Mouse (Mus musculus) kidney, adult 9 months (tissue): ENCODE measurements around the gene Podxl.
"Not testable (repeated sequence)": the region's sequence is repeated elsewhere in the genome, so short reads cannot be mapped to it uniquely, and the experiment has no call there.

Experiments used
- DNase-seq: peaks from one replicate; pipeline ENCODE4 v3.0.0; 2022

The Podxl gene

GRCm38 (mm10) chr6:31564901-31565391 lies 1.2 kb upstream of the Podxl start:
- peak; percentile 20 for DNase-seq

- no peak for DNase-seq
These were observed 376 bp upstream of the Podxl start for GRCm38 (mm10) chr6:31564182-31564531.

- DNase-seq: no peak
These were observed 1.3 kb downstream of the Podxl start for GRCm38 (mm10) chr6:31562371-31563080.

GRCm38 (mm10) chr6:31561948-31562347 lies 1.8 kb downstream of the Podxl start:
- not testable (repeated sequence) for DNase-seq

GRCm38 (mm10) chr6:31560138-31560959 lies 3.4 kb downstream of the Podxl start:
- DNase-seq: no peak

GRCm38 (mm10) chr6:31556460-31557100 lies 7.2 kb downstream of the Podxl start:
- DNase-seq: no peak

- DNase-seq: peak; percentile 50
These were observed 12.8 kb downstream of the Podxl start for GRCm38 (mm10) chr6:31550876-31551532.

GRCm38 (mm10) chr6:31549361-31550051 lies 14.3 kb downstream of the Podxl start:
- peak; percentile 50 for DNase-seq

- DNase-seq: peak; percentile 66
These were observed 19.5 kb downstream of the Podxl start for GRCm38 (mm10) chr6:31544318-31544717.

GRCm38 (mm10) chr6:31540018-31540417 lies 23.8 kb downstream of the Podxl start:
- DNase-seq: no peak

GRCm38 (mm10) chr6:31538112-31538511 lies 25.7 kb downstream of the Podxl start:
- DNase-seq: no peak

- no peak for DNase-seq
These were observed 26.6 kb downstream of the Podxl start for GRCm38 (mm10) chr6:31537193-31537592.

GRCm38 (mm10) chr6:31534705-31535104 lies 29.1 kb downstream of the Podxl start:
- DNase-seq: no peak

- peak; percentile 24 for DNase-seq
These were observed 31.9 kb downstream of the Podxl start for GRCm38 (mm10) chr6:31531880-31532279.

- DNase-seq: no peak
These were observed 35.4 kb downstream of the Podxl start for GRCm38 (mm10) chr6:31528339-31528738.

- DNase-seq: peak; percentile 51
These were observed 35.9 kb downstream of the Podxl start for GRCm38 (mm10) chr6:31527897-31528296.

- no peak for DNase-seq
These were observed 36.9 kb downstream of the Podxl start for GRCm38 (mm10) chr6:31526929-31527328.

GRCm38 (mm10) chr6:31525231-31525900 lies 38.4 kb downstream of the Podxl start:
- peak; percentile 40 for DNase-seq

- DNase-seq: no peak
These were observed 39.1 kb downstream of the Podxl start for GRCm38 (mm10) chr6:31524647-31525046.

- DNase-seq: no peak
These were observed 39.7 kb downstream of the Podxl start for GRCm38 (mm10) chr6:31524121-31524520.

GRCm38 (mm10) chr6:31523657-31524056 lies 40.1 kb downstream of the Podxl start:
- DNase-seq: no peak

- DNase-seq: no peak
These were observed 40.7 kb downstream of the Podxl start for GRCm38 (mm10) chr6:31523039-31523438.
